Mouse (Mus musculus): ENCODE data around the gene Gm20388. TPM values are rescaled to one million over a fixed set of nuclear protein-coding genes. Genes with fewer than 3 reads are reported as not detected.
A peak's percentile ranks its signal among the peaks of the same experiment; 100 is the strongest.

Gene Gm20388
- total RNA-seq, 2 experiments from 2014 or later, result 1.3 to 8.5 TPM

DNA sequence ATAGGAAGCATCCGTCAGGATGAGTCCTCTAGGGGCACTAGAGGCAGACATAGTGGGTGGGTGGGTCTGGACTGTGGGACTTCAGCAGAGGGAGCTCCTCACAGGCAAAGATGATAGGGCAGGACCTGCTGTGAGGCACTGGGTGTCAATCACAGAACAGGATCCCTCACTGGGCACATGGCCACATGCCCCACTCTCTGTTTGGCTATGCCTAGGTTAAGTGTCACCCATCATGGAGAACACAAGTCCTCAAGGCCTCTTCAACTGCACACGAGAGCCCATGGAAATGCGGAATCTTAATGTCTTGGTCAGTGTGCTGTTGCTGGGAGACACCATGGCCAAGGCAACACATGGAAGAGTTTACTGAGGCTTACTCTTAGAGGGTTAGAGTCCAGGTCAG lies 2617.3 kb downstream of the Gm20388 start:
- DNase-seq (ENCODE audit: low spot score in 2 of 2), result no peak

DNA sequence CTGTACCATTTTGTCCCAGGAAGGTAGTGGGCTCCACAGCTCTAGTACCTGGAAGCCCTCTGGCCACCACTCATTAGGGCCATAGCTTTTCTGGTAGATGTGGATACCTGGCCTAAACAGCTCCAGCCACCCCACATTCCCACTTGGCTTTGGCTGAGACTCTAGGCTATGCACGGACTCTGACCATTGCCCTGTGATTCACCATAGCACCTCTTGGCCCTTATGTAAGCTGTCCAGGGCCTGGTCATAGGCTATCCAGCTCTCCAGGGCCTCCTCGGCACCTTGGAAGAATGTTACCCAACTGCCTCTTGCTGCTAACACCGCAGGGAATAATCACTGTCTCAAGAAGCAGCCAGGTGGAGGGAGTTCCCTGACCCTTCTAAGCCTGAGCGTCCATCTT lies 2618.5 kb downstream of the Gm20388 start:
- DNase-seq (ENCODE audit: low spot score in 2 of 2), result no peak

DNA sequence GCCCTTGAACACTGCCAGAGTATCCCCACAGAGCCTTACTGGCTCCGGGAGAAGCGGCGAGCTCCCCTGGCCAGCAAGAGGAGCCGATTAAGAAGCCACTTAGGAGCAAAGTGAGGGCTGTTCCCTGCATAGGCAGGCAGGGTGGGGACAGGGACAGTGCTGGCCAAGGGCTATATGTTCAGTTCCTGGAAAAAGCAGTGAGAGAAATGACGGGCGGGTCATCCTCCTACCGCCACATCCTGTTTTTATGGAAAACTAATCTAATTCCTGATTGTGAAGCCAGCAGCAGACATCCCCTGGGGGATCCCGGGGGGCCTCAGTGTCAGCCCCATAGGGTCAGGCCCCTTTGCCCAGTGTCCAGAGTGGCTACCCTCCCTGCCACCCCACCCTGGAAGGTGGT lies 2620.7 kb downstream of the Gm20388 start:
- no peak for DNase-seq (ENCODE audit: low spot score in 2 of 2)

DNA sequence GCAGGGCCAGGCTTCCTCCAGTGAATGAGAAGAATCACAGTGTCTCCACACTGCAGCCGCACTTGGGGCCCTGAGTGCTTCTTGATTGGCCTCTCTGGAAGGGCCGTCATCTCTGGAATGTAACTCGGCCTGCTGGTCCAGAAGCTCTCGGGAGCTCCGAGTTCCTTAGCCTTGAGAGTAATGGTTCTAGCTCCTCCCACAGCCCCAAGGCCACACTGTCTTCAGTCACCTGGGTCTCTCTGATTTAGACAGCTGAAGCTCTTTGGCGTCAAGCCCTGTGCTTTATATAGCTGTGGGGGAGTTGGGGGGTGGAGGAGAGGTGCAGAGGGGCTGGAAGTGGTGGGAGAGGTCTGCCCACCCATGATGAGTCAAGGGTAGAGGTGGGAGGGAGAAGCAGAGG lies 2626.4 kb downstream of the Gm20388 start:
- DNase-seq (ENCODE audit: low spot score in 2 of 2), result no peak

DNA sequence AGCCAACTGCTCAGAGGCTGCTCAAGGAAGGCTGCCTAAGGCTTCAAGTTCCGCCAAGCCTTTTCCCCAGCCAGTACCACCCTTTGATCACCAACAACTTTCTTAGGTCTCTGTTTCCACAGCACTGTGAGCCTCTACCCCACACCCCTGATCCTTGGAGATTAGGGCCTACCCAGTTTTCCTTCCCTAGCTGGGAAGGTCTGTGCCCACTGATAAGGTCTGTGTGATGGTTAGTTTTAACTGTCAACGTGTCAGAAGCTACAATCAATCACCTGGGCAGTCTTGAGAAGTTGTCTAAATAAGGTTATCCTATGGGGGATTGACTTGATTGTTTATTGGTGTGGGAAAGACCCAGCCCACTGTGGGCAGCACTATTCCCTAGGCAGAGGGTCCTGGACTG lies 2627.2 kb downstream of the Gm20388 start:
- no peak for DNase-seq (ENCODE audit: low spot score in 2 of 2)

DNA sequence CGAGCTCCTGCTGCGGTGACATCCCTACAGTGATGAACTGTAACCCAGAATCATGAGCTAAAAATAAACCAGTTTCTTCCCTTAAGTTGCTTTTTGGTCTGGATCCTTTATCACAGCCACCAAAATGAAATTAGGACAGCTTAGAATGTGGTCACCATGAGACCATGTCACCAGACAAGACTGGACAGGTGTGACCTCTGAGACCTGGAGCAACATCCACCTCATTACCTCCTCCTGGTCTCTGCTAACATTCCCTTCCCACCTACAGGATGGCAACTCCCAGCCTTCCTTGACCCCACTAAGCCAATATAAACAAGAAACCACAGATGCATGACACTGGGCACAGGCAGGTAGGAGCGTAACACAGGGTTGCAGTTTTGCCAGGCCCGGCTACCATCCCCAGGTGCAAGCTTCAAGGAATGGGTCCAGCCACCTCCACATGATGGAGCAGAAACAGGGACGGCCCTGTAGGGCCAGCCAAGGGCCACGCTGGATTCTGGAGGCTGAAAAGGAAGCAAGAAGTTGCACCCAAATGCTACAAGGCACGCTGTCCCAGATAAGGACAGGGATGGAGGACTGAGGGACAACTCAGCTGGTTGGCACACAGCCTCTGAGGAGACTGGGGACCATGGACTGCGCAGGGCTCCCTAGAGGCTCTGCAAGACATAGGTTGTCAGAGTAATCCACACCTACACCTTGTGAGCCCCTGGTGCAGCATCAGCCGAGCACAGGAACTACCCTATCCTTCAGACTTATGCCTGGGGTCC lies 2627.9 kb downstream of the Gm20388 start:
- DNase-seq (ENCODE audit: low spot score in 2 of 2), result no peak

DNA sequence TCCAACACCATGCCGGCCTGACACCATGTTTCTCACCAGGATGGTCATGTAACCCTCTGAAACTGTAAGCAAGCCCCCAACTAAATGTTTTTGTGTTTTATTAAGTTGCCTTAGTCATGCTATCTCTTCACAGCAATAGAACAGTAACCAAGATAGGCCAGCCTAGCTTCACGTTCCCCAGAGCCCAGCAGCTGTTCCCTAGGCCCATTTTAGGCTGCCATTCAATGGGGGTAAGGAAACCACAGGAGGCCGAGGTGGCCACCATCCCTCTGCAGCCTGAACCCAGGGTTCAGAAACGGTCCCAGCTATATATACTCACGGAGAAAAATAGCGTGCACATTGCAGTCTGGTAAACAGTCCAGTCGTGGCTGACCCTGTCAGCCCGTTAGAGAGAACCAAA lies 2633.5 kb downstream of the Gm20388 start:
- no peak for DNase-seq (ENCODE audit: low spot score in 2 of 2)

DNA sequence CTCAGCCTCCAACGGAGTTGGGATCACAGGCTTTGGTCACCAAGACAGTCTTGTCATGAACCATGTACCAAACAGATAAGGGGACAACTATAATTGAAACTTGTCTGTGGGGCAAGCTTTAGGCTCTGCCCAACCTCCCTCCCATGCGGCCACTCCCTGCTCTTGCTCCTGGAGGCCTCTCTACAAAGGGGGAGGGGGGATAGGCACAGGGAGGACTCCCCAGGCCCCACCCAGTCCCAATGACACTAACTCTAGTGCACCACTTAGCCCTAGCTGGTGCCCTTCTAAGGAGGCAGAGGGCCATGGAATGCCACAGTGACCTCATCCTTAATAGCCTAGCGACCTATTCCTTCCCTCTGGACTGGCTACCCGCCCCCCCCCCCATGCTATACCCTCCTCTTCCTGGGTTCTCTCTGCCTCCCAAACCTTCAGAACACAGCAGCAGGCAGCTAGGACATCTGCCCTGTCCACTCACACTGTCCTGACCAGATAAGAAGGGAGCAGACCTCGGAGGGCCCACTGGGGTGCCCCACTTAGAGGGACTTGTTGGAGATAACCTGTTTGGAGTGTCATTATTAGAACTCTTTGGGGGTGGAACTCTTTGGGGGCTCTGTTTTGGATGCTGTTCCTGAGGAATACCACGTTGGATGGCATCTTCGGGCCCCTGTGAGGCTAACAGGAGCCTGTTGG lies 2635.6 kb downstream of the Gm20388 start:
- DNase-seq (ENCODE audit: low spot score in 2 of 2), result no peak

DNA sequence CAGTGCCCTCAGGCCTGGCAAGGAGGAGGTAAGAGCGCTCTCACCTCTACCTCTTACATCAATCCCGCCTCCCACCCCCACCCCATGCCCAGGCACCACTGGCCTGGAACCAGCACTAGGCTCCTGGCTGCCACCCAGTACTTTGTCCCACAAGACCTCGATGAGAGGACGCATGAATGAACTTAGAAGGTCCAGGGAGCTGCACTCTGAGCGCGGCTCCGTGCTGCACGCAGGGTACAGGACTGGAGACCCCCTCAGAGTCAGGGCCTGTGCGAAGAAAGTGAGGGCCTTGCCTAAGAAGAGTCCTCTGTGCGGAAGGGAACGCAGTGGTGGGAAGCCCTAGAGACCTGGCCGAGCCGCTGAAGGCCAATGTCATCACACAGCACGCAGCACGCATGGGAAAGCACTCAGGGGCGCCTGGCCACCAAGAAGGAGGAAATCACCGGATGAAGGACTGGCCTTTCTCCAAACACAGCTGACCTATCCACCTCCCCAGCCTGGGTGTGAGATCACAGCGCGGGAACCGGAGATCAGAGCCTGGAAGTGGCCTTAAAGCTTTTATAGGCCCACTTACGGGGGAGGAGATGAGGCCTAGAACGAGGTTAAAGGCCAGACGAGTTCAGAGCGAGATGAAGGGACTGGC lies 2636.3 kb downstream of the Gm20388 start:
- no peak for DNase-seq (ENCODE audit: low spot score in 2 of 2)

DNA sequence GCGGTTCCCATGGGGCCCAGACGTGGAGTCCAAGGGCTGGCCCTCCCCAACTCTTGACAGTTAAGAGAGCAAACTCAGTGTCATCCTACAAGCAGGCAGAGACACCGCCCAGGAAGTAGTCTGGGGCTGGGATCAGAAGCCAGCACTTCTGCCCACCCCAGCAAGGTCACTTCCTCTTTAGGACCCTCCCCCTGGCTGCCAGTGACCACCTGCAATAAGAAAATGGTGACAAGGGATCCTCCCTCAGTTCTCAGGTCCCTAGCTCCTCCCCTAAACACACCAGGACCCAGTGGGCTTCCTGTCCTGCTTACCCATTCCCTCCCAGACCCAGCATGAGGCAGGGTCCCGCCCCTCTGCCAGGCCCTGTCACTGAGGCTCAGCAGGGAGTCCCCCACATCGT lies 2637.2 kb downstream of the Gm20388 start:
- DNase-seq (ENCODE audit: low spot score in 2 of 2), result no peak

DNA sequence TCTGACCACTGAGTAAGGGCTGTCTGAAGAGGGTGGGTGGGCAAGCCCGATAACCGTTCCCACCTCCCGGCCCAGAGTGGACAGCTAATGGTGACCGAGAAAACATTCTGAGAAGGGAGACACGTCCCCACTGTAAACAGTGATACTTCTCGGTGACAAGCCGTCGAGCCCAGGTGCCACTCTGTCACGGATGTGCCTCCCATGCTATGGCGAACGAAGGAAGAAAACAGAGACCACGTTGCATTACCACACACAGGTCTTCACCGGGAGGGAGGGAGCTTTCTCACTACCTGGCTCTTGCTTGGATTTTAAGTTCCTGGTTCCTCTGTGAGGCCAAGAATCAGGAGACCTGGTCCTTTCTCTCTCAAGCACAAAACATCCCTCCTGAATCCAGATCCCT lies 2637.7 kb downstream of the Gm20388 start:
- no peak for DNase-seq (ENCODE audit: low spot score in 2 of 2)

DNA sequence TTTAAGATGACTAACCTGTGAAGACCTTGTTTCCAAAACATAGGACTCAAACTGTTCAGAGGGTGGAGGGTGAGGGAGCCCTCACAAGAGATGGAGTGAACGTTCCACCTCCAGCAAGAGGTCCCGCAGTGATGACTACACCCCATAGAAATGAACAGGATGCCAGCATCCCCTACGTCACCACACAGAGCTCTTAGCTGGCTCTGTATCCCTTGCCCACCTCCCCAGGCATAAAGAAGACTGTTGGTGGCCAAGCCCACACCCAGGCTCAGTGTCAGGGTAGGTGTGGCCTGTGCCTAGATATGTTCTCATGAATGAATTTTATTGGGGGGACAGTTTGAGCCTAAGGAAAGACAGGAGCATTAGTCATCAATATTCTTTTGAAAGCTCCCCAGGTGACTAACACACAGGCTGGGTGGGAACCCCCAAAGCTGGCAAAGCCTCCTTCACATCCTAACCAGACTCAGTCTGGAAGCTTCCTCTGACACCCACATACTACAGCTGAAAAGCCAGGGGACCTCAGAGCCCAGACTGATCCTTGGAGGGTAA lies 2638.3 kb downstream of the Gm20388 start:
- no peak for DNase-seq (ENCODE audit: low spot score in 2 of 2)

DNA sequence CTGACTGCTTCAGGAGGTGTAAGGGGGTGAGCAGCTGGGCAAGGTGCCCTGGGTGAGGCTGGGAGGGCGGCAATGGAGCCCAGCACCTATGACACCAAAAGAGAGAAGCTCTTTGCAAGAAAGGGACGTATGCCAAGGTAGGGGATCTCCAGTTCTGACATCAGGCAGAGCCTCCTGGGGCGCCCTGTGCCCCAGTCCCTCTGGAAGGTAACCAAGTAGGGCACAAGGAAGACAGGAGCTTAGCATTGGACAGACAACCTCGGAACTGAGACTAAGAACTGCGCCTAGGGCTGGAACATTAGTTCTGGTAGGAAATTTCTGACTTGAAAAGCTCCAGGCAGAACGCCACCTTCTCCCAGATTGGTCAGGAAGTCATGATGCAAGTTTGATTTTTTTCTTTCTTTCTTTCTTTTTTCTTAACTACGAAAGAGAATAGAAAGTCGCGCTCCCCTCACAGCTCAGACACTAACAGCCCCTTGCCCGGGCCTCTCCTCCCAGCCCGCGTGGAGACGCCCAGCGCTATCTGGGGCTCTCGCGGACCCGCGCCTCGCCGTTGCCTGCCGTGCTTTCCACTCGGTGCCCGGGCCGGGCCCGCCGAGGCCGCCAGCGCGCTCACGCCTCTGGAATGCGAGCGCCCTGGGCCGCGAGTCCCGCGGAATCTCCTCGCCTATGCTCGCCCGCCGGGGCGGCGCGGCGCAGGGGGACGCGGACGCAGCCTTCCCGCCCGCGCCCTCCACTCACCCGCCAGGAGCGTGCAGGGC lies 2639.8 kb downstream of the Gm20388 start:
- DNase-seq (ENCODE audit: low spot score in 2 of 2), result peak; percentile 56 to 62

DNA sequence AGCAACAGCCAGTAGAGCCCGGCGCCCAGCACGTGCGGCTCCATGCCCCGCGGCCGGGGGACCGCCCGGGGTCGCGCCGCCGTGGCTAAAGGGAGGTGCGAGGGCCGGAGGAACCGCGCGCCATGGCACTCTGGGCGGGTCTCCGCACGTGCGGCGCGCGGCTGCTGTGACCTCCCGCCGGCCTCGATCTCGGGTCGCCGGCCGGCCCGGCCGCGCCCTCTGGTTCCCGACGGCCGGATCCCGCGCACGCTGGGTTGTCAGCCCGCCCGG lies 2640.3 kb downstream of the Gm20388 start:
- no peak for DNase-seq (ENCODE audit: low spot score in 2 of 2)

DNA sequence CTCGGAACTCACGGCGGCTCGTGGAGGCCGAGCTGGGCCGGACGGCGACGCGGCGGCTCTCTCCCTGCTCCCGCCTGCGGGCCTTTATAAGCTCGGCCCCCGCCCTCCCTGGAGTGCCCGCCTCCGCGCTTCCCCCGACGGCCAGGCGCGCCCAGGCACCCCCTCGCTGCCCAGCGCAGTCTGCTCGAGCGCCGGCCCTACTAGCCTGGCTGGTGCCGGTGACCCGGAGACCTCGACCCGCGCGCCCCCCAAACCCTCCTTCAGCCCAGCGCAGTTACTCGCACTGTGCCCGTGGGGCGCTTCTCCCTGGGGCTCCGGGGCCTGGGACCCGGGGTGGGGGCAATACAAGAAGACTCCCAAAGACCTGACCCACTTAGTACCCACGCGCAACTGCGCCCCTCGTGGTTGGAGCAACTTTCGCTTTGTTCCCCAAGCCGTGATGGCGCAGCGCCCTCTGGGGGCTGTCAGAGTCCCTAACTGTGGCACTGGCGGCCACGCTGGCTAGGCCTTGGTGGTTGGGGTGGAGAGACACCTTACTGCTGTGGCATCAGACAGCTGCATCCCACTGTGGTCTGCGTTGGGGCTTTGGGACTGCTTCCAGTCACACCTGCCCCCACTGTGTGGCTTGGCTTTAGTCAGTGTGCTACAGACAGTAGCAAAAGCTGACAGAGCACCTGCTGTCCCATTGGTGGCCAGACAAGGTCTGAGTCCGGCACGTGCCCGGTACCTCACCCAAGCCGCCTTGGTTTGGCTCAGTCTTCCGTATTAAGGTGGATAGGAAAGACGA lies 2640.8 kb downstream of the Gm20388 start, which contains the start of gene Piezo1:
TSS of gene Piezo1 (minus strand) at position 65 of the 787 bp plus-strand sequence.
- peak; percentile 93 to 96 for DNase-seq (ENCODE audit: low spot score in 2 of 2)

DNA sequence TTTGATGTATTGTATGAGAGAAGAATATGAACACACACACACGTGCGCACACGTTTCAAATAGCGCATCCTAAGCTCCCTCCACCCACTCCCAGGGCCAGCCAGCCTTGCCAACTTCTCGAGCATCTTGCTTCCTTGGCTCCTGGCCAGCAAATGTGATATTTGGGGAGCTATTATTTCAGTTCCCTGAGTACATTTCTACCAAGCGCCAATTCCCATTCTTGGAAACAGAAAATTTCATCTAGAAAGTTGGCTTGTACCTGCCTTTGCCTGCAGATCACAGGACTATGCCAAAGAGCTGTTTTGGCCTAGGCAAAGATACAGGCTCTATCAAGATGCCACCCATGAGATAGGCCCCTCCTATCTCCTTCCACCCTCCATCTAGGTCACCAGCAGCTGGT lies 2644.1 kb downstream of the Gm20388 start:
- no peak for DNase-seq (ENCODE audit: low spot score in 2 of 2)

DNA sequence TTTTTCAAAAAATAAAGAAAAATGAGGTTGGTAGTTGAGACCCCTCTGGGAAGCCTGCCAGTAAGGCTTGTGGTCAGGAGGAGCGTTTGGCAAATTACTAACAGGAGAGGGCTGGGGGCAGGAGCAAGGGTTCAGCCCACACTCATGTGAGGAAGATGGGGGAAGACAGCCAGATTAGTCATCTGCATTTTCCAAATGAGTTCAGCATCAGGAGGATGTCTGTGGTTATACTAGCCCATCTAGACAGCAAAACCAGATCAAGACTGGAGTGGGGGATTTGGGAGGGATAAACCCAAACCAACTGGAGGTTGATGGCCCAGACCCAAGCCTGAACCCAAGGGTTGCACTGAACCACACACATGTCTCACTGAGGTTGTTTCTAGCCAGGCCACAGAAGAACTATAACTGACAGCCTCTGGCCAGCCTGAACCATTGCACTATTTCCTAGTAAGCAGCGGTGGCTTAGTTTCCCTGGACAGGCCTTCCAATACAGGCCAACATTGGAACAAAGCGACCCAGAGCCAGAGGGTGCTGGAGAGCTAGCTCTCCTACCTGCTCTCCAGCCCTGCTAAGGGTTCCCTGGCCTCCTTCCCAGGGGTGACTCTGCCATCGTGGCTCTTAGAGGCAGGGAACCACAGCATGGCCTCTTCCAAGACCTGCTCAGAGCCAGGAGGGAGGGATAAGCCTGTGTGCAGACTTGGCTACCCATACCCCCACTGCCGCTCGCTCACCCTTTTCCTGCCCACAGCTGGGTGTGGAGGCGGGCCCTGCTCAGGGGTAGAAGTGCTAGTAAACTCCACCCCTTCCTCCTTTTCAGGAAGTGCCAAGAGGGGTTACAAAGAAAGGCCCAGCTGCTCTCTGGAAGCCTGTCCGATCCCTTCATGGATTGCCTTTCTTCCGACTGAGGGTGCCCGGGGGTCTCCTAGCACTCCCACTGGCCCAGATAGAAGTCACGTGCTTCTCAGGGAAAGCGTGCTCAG lies 2645.7 kb downstream of the Gm20388 start:
- DNase-seq (ENCODE audit: low spot score in 2 of 2), result peak in 1 of 2 experiments; percentile 53

DNA sequence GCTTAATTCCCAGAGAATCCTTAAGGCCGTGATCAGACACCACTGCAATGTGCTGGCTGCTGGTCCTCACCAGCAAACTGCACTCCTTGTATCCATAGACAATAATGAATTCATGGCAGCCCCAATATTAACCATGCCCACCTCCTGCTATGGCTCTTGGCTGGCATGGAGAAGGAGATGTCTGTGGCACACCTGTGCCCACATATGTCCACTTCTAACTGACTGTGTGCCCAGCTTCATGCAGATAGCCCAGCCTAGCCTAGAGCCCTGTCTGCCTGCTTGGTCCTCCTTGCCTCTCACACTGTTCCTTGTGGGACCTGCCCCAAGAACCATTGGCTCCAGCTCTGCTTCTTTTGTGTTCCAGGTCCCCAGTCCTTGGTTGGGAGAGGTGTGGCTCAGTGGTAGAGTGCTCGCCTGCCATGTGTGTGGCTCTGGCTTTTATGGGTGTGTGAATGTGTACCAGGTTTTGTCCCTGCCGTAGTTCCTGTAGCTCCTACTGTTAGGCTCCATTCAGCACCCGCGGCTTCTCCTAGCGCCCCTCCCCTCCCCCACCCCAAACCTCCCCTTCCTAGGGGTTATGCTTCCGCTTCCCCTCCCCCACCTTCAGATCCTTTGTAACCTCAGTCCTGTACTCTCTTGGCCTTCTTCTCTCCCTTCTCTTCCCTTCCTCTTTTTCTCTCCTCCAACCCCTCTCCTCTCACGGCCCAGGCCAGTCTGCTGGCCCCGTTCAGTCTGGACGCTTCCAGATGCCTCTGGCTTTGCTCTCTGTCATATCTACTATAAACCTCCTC lies 2646.8 kb downstream of the Gm20388 start:
- no peak for DNase-seq (ENCODE audit: low spot score in 2 of 2)

Data from adrenal gland, adult 18-20 months (tissue).